Mouse (Mus musculus) stomach, adult 2 months (tissue): ENCODE measurements around the gene Olfr193. TPM values are rescaled to one million over a fixed set of nuclear protein-coding genes. Genes with fewer than 3 reads are reported as not detected.

Experiments
- polyA plus RNA-seq: library from polyadenylated mRNA; depleted of rRNA; stranded (reverse); fragments of >200 nt; gene quantifications from 2 replicates; pipeline ENCODE4 v1.2.3, GENCODE M21; 2012; rRNA removed

Olfr193 gene
- not detected in 2 replicates for polyA plus RNA-seq

DNA sequence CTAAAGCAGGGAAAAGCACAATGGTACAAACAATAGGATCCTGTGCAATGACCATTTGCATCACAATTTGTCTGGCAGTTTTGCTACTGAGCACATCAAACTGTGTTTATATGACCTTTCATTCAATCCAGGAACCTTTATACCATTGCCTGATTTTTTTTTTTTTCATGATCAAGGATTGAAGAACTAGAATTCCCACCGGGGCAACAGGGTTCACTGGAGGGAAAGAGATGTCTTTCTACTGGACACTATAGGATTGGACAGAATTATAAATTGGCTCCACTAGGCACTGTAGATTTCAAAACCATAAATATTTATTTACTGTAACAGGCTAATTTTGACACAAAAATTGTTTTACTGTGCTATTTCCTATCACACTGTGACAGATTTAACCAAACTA, at the start of gene Olfr193:
Olfr193 (minus strand) TSS at position 101 of the 400 bp plus-strand sequence.

DNA sequence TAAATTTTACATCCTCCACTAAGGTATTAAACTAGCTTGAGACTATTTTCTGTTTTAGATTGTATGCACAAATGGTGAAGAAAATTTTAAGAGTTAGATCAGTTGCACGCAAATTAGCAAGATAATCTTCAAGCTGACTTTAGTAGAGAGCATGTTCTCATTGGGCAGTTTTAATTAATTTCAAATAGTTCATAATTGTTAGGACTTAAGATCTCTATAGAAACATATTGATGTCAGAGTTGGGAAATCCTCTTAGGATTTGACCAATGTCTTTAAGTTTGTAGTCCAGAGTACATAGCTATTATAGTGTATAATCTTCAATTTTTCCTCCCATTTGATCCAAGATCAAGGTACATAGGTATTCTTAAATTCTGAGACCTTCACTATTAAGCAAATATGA, 35.1 kb upstream of the Olfr193 start, which contains the start of gene Olfr195:
Olfr195 (plus strand) TSS at position 301 of the 400 bp plus-strand sequence.

DNA sequence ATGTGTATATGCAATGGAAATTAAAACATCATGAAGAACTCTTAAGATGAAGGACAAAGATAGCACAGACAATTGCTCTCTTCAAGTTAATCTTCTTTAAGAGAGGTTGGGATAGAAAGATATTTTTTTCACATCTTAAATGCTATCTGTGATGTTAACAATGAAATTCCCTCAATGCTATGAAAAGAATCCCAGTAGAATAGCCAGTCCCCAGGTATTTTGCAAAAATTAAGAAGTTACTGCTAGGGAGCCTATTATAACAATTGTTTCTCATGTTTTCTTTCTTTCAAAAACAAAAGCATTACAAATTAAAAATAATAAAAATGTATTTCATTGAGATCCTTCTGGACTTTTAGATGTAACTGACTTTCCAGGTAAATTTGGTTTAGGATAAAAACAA, 9.3 kb upstream of the Olfr193 start, which contains the start of gene Olfr194:
Olfr194 (minus strand) TSS at position 101 of the 400 bp plus-strand sequence.

DNA sequence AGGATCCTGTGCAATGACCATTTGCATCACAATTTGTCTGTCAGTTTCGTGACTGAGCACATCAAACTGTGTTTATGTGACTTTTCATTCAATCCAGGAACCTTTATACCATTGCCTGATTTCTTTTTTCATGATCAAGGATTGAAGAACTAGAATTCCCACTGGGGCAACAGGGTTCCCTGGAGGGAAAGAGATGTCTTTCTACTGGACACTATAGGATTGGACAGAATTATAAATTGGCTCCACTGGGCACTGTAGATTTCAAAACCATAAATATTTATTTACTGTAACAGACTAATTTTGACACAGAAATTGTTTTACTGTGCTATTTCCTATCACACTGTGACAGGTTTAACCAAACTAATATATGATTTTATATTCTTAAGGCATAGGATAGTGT, 22.0 kb downstream of the Olfr193 start, which contains the start of gene Olfr191:
Olfr191 (minus strand) TSS at position 101 of the 400 bp plus-strand sequence.

DNA sequence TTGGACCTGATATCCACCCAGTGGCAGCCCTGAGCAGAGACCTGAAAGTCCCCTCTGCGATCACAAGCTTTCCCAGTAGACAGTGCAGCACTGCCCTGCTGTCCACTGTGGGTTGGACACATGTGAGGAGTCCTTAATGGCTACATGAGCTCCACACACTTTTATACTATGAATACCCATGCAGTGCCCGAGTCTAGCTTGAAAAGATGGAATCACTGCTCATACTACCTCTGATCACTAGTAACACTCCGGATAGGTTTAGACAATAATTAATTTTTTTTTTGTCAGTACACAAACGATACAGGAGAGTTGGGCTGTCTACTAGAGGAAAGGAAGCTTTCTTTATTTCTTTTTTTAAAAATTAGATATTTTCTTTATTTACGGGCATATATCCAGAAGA, 33.8 kb downstream of the Olfr193 start, which contains the start of gene Olfr190:
Olfr190 (minus strand) TSS at position 101 of the 400 bp plus-strand sequence.

Other genes starting within 250 kb of the Olfr193 start
- not detected in 2 replicates for gene Olfr177, start 237.1 kb downstream of the Olfr193 start, polyA plus RNA-seq
- not detected in 2 replicates for gene Olfr178, start 219.8 kb downstream of the Olfr193 start, polyA plus RNA-seq
- not detected in 2 replicates for gene Olfr181, start 183.1 kb downstream of the Olfr193 start, polyA plus RNA-seq
- not detected in 2 replicates for gene Olfr180, start 182.5 kb downstream of the Olfr193 start, polyA plus RNA-seq
- not detected in 2 replicates for gene Olfr183, start 116.5 kb downstream of the Olfr193 start, polyA plus RNA-seq
- not detected in 2 replicates for gene Olfr186, start 81.6 kb downstream of the Olfr193 start, polyA plus RNA-seq
- not detected in 2 replicates for gene Olfr187, start 72.1 kb downstream of the Olfr193 start, polyA plus RNA-seq
- gene Olfr190, start 33.9 kb downstream of the Olfr193 start, polyA plus RNA-seq, result not detected in 2 replicates
- gene Olfr191, start 22.1 kb downstream of the Olfr193 start, polyA plus RNA-seq, result not detected in 2 replicates
- not detected in 2 replicates for gene Olfr194, start 9.2 kb upstream of the Olfr193 start, polyA plus RNA-seq
- not detected in 2 replicates for gene Olfr195, start 35.2 kb upstream of the Olfr193 start, polyA plus RNA-seq
- gene Olfr196, start 58.6 kb upstream of the Olfr193 start, polyA plus RNA-seq, result not detected in 2 replicates
- not detected in 2 replicates for gene Olfr198, start 91.7 kb upstream of the Olfr193 start, polyA plus RNA-seq
- not detected in 2 replicates for gene Olfr199, start 107.9 kb upstream of the Olfr193 start, polyA plus RNA-seq
- not detected in 2 replicates for gene Olfr201, start 160.8 kb upstream of the Olfr193 start, polyA plus RNA-seq
- not detected in 2 replicates for gene Olfr202, start 174.9 kb upstream of the Olfr193 start, polyA plus RNA-seq
- not detected in 2 replicates for gene Olfr203, start 187.0 kb upstream of the Olfr193 start, polyA plus RNA-seq
- gene Olfr204, start 206.4 kb upstream of the Olfr193 start, polyA plus RNA-seq, result not detected in 2 replicates
- gene Olfr205, start 219.3 kb upstream of the Olfr193 start, polyA plus RNA-seq, result not detected in 2 replicates
- gene Olfr206, start 237.4 kb upstream of the Olfr193 start, polyA plus RNA-seq, result not detected in 2 replicates